Comparison of ENCODE assay signal across 8 mouse cellular contexts in the genomic region with DNA sequence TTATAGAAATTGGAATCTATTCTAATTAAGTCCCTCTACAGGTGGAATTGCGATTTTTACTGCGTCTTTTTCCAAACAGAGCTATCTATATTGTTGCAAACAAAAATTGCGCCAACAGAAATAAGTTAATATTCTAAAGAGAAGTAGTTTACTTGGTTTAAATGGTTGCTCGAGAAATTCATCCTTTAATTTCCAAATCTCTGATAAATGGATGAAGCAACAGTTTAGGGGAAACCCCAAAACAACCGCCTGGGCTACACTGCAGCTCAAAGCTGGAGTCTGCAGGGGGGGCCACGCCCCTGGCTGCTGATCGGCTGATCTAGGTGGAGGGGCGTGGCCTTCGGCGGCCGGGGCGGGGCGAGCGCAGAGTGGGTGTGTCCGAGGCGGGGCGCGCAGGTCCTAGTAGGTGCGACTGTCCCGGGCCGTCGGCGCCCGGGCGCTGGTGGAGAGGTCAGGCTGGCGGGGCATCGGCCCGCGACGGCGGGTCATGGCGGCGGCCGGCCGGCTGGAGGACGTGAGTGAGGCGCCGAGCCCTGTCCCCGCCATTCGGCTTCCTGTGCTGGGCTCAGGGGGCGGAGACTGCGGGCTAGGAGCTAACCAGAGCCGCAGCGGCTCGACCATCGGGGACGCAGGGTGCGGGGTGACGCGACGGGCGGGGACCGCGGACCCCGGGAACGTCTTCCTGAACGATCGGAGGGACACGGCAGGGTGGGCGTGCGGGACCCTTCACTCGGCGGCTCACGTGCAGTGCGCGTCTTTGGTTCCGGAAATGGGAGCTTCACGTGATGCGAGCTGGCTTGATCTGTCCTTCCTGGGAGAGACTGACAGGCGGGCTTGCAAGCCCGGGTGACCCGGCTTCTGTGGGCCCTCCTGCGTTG. TPM values are rescaled to one million over a fixed set of nuclear protein-coding genes. Genes with fewer than 3 reads are reported as not detected.
DNase-seq lines count a peak whose midpoint lies in the region; ATAC-seq lines count a peak whose summit lies in the region.

TSS of gene Tmem192 (plus strand) at position 366 of the 878 bp plus-strand sequence.

- H3K27me3 ChIP-seq in intestine, embryonic 14.5 days (replicated peaks; ENCODE audit: control insufficient read depth, insufficient read depth, low read length): 0 out of 2 replicates have a peak, but pooled peaks cover 7% of the 10 kb centered on the region

- 1% methylated on average over 70 of the region's 73 CpGs for WGBS in intestine, embryonic 14.5 days

- H3K4me2 ChIP-seq in intestine, embryonic 14.5 days (ENCODE audit: low read length): peak within 1 kb of the TSS; percentile 50

- H3K27ac ChIP-seq in intestine, embryonic 14.5 days (ENCODE audit: low read depth): peak within 1 kb of the TSS; percentile 72

- H3K9ac ChIP-seq in intestine, embryonic 14.5 days (ENCODE audit: low read length): peak within 1 kb of the TSS; percentile 63

- intact Hi-C loops in gastrocnemius, postnatal 14 days (cut with DNase I; ENCODE audit: low total_unique reads): loop anchor here (10.0 kb wide), 1 partner anchor 172 kb away; no protein-coding TSS in a partner anchor
- intact Hi-C loops in left cerebral cortex, postnatal 14 days (cut with DNase I): no loop called here

- peak; percentile 96 for ATAC-seq in intestine, embryonic 14.5 days (replicated peaks; ENCODE audit: low FRiP score, low TSS enrichment, low read depth)

- H3K4me3 ChIP-seq in intestine, embryonic 14.5 days (ENCODE audit: low read depth, low read length): peak within 1 kb of the TSS; percentile 71

- peaks cover 3% of the 10 kb centered on the region; the same call in 1 of the 2 replicates for H3K4me1 ChIP-seq in intestine, embryonic 14.5 days (replicated peaks; ENCODE audit: control insufficient read depth, insufficient read depth, low read length)

- no peaks in the 10 kb centered on the region for H3K36me3 ChIP-seq in intestine, embryonic 14.5 days (ENCODE audit: control insufficient read depth, insufficient read depth, low read length)

- DNase-seq in adipocyte (ENCODE audit: low spot score): peak; percentile 87
- DNase-seq in embryo, embryonic 10 days (ENCODE audit: low spot score): peak; percentile 86
- peak; percentile 94 for DNase-seq in gastrocnemius, postnatal 14 days
- peak; percentile 98 for DNase-seq in intestine, embryonic 14.5 days (ENCODE audit: low spot score)
- DNase-seq in left cerebral cortex, postnatal 14 days (ENCODE audit: low spot score in 2 of 2): peak; percentile 92 to 93
- peak; percentile 87 for DNase-seq in mesoderm, embryonic 11.5 days (ENCODE audit: low read depth, low spot score)
- peak; percentile 90 to 92 for DNase-seq in right cerebral cortex, postnatal 36 days (ENCODE audit: low spot score in 2 of 2)
- peak; percentile 93 for DNase-seq in yolk sac, embryonic 10.5 days (ENCODE audit: low spot score)

- no peaks in the 10 kb centered on the region for H3K9me3 ChIP-seq in intestine, embryonic 14.5 days (ENCODE audit: control insufficient read depth, low read length)

RNA-seq across cellular contexts. Expression of gene Tmem192, which starts in this region (rescaled TPM):
- total RNA-seq in gastrocnemius, postnatal 14 days (2021): 10 to 100 TPM; 11.4 to 11.6 TPM
- 36.4 and 44.1 TPM in 2 replicates for polyA plus RNA-seq in intestine, embryonic 14.5 days (2014; fragmentation: Nextera tagmentation; extraction: Ambion mirVana)
- total RNA-seq in left cerebral cortex, postnatal 14 days (2021): 10 to 100 TPM; 17.2 TPM

Comparison
In these comparisons a context has a peak if more than half of its experiments do, and no peak if none do; other contexts are left out.
1. Peak in every context shown above with its lines: DNase-seq, ATAC-seq, H3K4me3 ChIP-seq and H3K27ac ChIP-seq.